ENCODE assay signal across 9 mouse cellular contexts in the genomic region with DNA sequence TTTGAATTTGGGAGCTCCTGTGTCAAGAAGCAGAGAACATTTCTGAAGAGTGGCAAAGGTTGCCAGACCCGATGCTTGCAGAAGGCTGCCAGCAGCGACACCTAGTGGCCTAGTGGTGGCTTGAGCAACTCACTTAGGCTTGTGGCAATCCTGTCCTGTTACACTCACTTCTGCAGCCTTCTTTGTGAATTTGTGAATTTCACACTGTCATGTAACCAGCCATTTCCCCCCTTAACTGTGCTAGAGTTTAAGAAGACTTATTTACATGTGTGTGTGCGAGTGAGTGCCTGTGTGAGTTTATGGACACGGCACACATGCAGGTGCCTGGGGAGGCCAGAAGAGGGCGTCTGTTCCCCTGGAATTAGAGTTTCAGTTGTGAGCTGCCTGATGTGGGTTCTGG. TPM values are rescaled to one million over a fixed set of nuclear protein-coding genes. Genes with fewer than 3 reads are reported as not detected.
DNase-seq lines count a peak whose midpoint lies in the region; ATAC-seq and TF ChIP-seq lines count a peak whose summit lies in the region.
"Had no signal": no experiment of that assay in that cellular context is flagged by ENCODE, and none has a peak within 500 bp of the region (broad histone marks: within the 10 kb centered on the region; RNA-seq: fewer than 3 reads in every experiment).

No protein-coding gene starts in this region.

- H3K9me3 ChIP-seq in forebrain, postnatal 0 days (ENCODE audit: low read length): no peaks in the 10 kb centered on the region
- no peaks in the 10 kb centered on the region for H3K9me3 ChIP-seq in forebrain, embryonic 16.5 days (ENCODE audit: control insufficient read depth, low read length)
- no peaks in the 10 kb centered on the region for H3K9me3 ChIP-seq in heart, postnatal 0 days (replicated peaks; ENCODE audit: control insufficient read depth, low read length)
- no peaks in the 10 kb centered on the region for H3K9me3 ChIP-seq in midbrain, postnatal 0 days (ENCODE audit: low read length)
- H3K9me3 ChIP-seq: midbrain, embryonic 12.5 days had no signal

- no peak for TF ChIP-seq POLR2A in cortical plate, adult 2 months (IDR thresholded peaks at IDR 0.05; ENCODE audit: extremely low read depth, insufficient read depth, low read length)

- no peak overlapping the region for H3K4me2 ChIP-seq in forebrain, postnatal 0 days (ENCODE audit: low read depth)
- no peak overlapping the region for H3K4me2 ChIP-seq in forebrain, embryonic 16.5 days (ENCODE audit: low read length)
- no peak overlapping the region for H3K4me2 ChIP-seq in heart, postnatal 0 days (ENCODE audit: low read depth, low read length)
- no peak overlapping the region for H3K4me2 ChIP-seq in midbrain, postnatal 0 days (ENCODE audit: low read depth, low read length, poor library complexity, severe bottlenecking)
- H3K4me2 ChIP-seq: midbrain, embryonic 12.5 days had no signal

- H3K27ac ChIP-seq in forebrain, postnatal 0 days (ENCODE audit: low read depth, low read length): no peak overlapping the region
- H3K27ac ChIP-seq in forebrain, embryonic 16.5 days (ENCODE audit: low read length): no peak overlapping the region
- H3K27ac ChIP-seq in cortical plate, adult 2 months (ENCODE audit: insufficient read depth, low read length): no peak overlapping the region
- H3K27ac ChIP-seq in heart, postnatal 0 days (ENCODE audit: low read depth): no peak overlapping the region
- H3K27ac ChIP-seq in midbrain, postnatal 0 days (ENCODE audit: low read depth, low read length): no peak overlapping the region
- H3K27ac ChIP-seq: midbrain, embryonic 12.5 days had no signal

- no peaks in the 10 kb centered on the region for H3K36me3 ChIP-seq in forebrain, postnatal 0 days (ENCODE audit: insufficient read depth)
- H3K36me3 ChIP-seq in forebrain, embryonic 16.5 days (ENCODE audit: control insufficient read depth, insufficient read depth): no peaks in the 10 kb centered on the region
- no peaks in the 10 kb centered on the region for H3K36me3 ChIP-seq in heart, postnatal 0 days (replicated peaks; ENCODE audit: control insufficient read depth, insufficient read depth, low read length)
- H3K36me3 ChIP-seq in midbrain, postnatal 0 days (ENCODE audit: insufficient read depth, low read length): no peaks in the 10 kb centered on the region
- H3K36me3 ChIP-seq in splenic B cell, adult 2 months (ENCODE audit: control insufficient read depth, insufficient read depth, low read length, poor library complexity, severe bottlenecking): no peaks in the 10 kb centered on the region
- H3K36me3 ChIP-seq: midbrain, embryonic 12.5 days had no signal

- TF ChIP-seq CTCF in forebrain, postnatal 0 days (IDR thresholded peaks at IDR 0.05; ENCODE audit: low read depth): peak; percentile 93
- TF ChIP-seq CTCF in cortical plate, adult 2 months (IDR thresholded peaks at IDR 0.05; ENCODE audit: extremely low read depth, insufficient read depth, low read length): peak; percentile 94
- TF ChIP-seq CTCF in heart, postnatal 0 days (IDR thresholded peaks at IDR 0.05; ENCODE audit: low read depth): peak; percentile 82
- TF ChIP-seq CTCF in midbrain, postnatal 0 days (IDR thresholded peaks at IDR 0.05): peak; percentile 96

- WGBS in forebrain, postnatal 0 days: 41% methylated on average over 5 of the region's 5 CpGs
- 38% methylated on average over 5 of the region's 5 CpGs for WGBS in forebrain, embryonic 16.5 days
- 34% methylated on average over 5 of the region's 5 CpGs for WGBS in heart, postnatal 0 days
- 40% methylated on average over 5 of the region's 5 CpGs for WGBS in midbrain, postnatal 0 days

- no peaks in the 10 kb centered on the region for H3K27me3 ChIP-seq in forebrain, postnatal 0 days (ENCODE audit: insufficient read depth, low read length)
- H3K27me3 ChIP-seq in forebrain, embryonic 16.5 days (replicated peaks; ENCODE audit: control insufficient read depth, insufficient read depth, low read length): no peaks in the 10 kb centered on the region
- peaks cover 8% of the 10 kb centered on the region; the same call in 1 of the 2 replicates for H3K27me3 ChIP-seq in heart, postnatal 0 days (ENCODE audit: control insufficient read depth, insufficient read depth, low read length)
- no peaks in the 10 kb centered on the region for H3K27me3 ChIP-seq in midbrain, postnatal 0 days (ENCODE audit: insufficient read depth, low read length)
- H3K27me3 ChIP-seq in splenic B cell, adult 2 months (ENCODE audit: control insufficient read depth, insufficient read depth, low read length, poor library complexity, severe bottlenecking): no peaks in the 10 kb centered on the region

- no peak overlapping the region for H3K4me3 ChIP-seq in forebrain, postnatal 0 days (ENCODE audit: low read depth, low read length)
- no peak overlapping the region for H3K4me3 ChIP-seq in forebrain, embryonic 16.5 days (replicated peaks; ENCODE audit: low read length)
- no peak overlapping the region for H3K4me3 ChIP-seq in cortical plate, adult 2 months (ENCODE audit: insufficient read depth, low read length)
- H3K4me3 ChIP-seq in heart, postnatal 0 days (ENCODE audit: low read depth, low read length): no peak overlapping the region
- no peak overlapping the region for H3K4me3 ChIP-seq in midbrain, postnatal 0 days (ENCODE audit: low read depth, low read length)
- H3K4me3 ChIP-seq: midbrain, embryonic 12.5 days had no signal

- H3K9ac ChIP-seq in forebrain, postnatal 0 days: no peak overlapping the region
- H3K9ac ChIP-seq in forebrain, embryonic 16.5 days (replicated peaks; ENCODE audit: low read depth, low read length): no peak overlapping the region
- H3K9ac ChIP-seq in heart, postnatal 0 days (replicated peaks; ENCODE audit: low read depth, low read length): no peak overlapping the region
- H3K9ac ChIP-seq in midbrain, postnatal 0 days (replicated peaks; ENCODE audit: low read length, poor library complexity, severe bottlenecking): no peak overlapping the region
- H3K9ac ChIP-seq: midbrain, embryonic 12.5 days had no signal

- no peaks in the 10 kb centered on the region for H3K4me1 ChIP-seq in forebrain, postnatal 0 days (ENCODE audit: insufficient read depth)
- no peaks in the 10 kb centered on the region for H3K4me1 ChIP-seq in forebrain, embryonic 16.5 days (replicated peaks; ENCODE audit: control insufficient read depth, insufficient read depth, low read length)
- H3K4me1 ChIP-seq in cortical plate, adult 2 months (ENCODE audit: control insufficient read depth, insufficient read depth, low read length): no peaks in the 10 kb centered on the region
- no peaks in the 10 kb centered on the region for H3K4me1 ChIP-seq in heart, postnatal 0 days (ENCODE audit: control insufficient read depth, insufficient read depth)
- H3K4me1 ChIP-seq in midbrain, postnatal 0 days (ENCODE audit: insufficient read depth, low read length): no peaks in the 10 kb centered on the region
- H3K4me1 ChIP-seq: midbrain, embryonic 12.5 days had no signal

- no peak for TF ChIP-seq EP300 in heart, postnatal 0 days (IDR thresholded peaks at IDR 0.05; ENCODE audit: low read depth)

- ATAC-seq in forebrain, postnatal 0 days: peak; percentile 68
- ATAC-seq in forebrain, embryonic 16.5 days: no peak
- peak; percentile 49; the same call in 1 of the 2 replicates for ATAC-seq in heart, postnatal 0 days (ENCODE audit: insufficient read depth, low read depth)
- ATAC-seq in midbrain, postnatal 0 days (ENCODE audit: low FRiP score): no peak

- peak; percentile 88 for DNase-seq in forebrain, postnatal 0 days
- DNase-seq in adrenal gland, adult 2 months: peak; percentile 84
- DNase-seq in heart, postnatal 0 days (ENCODE audit: low spot score): peak; percentile 75
- DNase-seq in layer of hippocampus, postnatal 25 days (ENCODE audit: extremely low spot score in 1 of 2, low spot score in 1 of 2): peak; percentile 54 to 87
- DNase-seq in midbrain, postnatal 0 days (ENCODE audit: low spot score): peak; percentile 89
- peak; percentile 85 for DNase-seq in splenic B cell, adult 2 months (ENCODE audit: low read depth, low spot score)

RNA-seq across cellular contexts. Expression of gene Slc16a11, which starts 10.9 kb away (rescaled TPM):
- 11.8 and 19.7 TPM in 2 replicates for total RNA-seq in forebrain, postnatal 0 days (2014; rRNA removed)
- polyA plus RNA-seq in forebrain, postnatal 0 days (2015; fragmentation: Nextera tagmentation; extraction: Ambion mirVana): 9.6 and 13.1 TPM in 2 replicates
- polyA plus RNA-seq in forebrain, embryonic 16.5 days (2015; fragmentation: Nextera tagmentation; extraction: Ambion mirVana): 3.1 and 4.8 TPM in 2 replicates
- under 1 TPM in 1 of 2 experiments, not detected in 1; 0.73 TPM for total RNA-seq in adrenal gland, adult 2 months (2021)
- 0.68 and 2.4 TPM in 2 replicates for polyA plus RNA-seq in adrenal gland, adult 2 months (2012; rRNA removed)
- 57.4 and 62.1 TPM in 2 replicates for polyA plus RNA-seq in cortical plate, adult 2 months (2012; rRNA removed)
- 3.1 TPM in 1 of 2 replicates, not detected in the other for total RNA-seq in heart, postnatal 0 days (2014; rRNA removed; ENCODE audit: low replicate concordance)
- polyA plus RNA-seq in heart, postnatal 0 days (2015; fragmentation: Nextera tagmentation; extraction: Ambion mirVana): 0.25 and 0.58 TPM in 2 replicates
- 10 to 100 TPM; 28.1 to 39.2 TPM for total RNA-seq in layer of hippocampus, postnatal 25 days (2021)
- total RNA-seq in midbrain, postnatal 0 days (2014; rRNA removed): 22.2 and 28.2 TPM in 2 replicates
- polyA plus RNA-seq in midbrain, postnatal 0 days (2015; fragmentation: Nextera tagmentation; extraction: Ambion mirVana): 15.2 and 18.0 TPM in 2 replicates

RNA-seq across cellular contexts. Expression of gene Slc16a13, which starts 19.2 kb away (rescaled TPM):
- 9.8 and 10.9 TPM in 2 replicates for total RNA-seq in forebrain, postnatal 0 days (2014; rRNA removed)
- polyA plus RNA-seq in forebrain, postnatal 0 days (2015; fragmentation: Nextera tagmentation; extraction: Ambion mirVana): 8.2 and 9.6 TPM in 2 replicates
- polyA plus RNA-seq in forebrain, embryonic 16.5 days (2015; fragmentation: Nextera tagmentation; extraction: Ambion mirVana): 13.2 and 14.8 TPM in 2 replicates
- total RNA-seq in adrenal gland, adult 2 months (2021): 1 to 10 TPM; 2.7 to 3.7 TPM
- polyA plus RNA-seq in adrenal gland, adult 2 months (2012; rRNA removed): 5.0 and 5.6 TPM in 2 replicates
- polyA plus RNA-seq in cortical plate, adult 2 months (2012; rRNA removed): 6.2 and 6.3 TPM in 2 replicates
- 3.1 and 5.5 TPM in 2 replicates for total RNA-seq in heart, postnatal 0 days (2014; rRNA removed; ENCODE audit: low replicate concordance)
- polyA plus RNA-seq in heart, postnatal 0 days (2015; fragmentation: Nextera tagmentation; extraction: Ambion mirVana): 4.4 and 4.5 TPM in 2 replicates
- total RNA-seq in layer of hippocampus, postnatal 25 days (2021): 10 to 100 TPM in 1 of 2 experiments, 1 to 10 TPM in 1; 7.0 to 10.0 TPM
- total RNA-seq in midbrain, postnatal 0 days (2014; rRNA removed): 9.9 and 26.1 TPM in 2 replicates
- polyA plus RNA-seq in midbrain, postnatal 0 days (2015; fragmentation: Nextera tagmentation; extraction: Ambion mirVana): 9.9 and 10.1 TPM in 2 replicates

RNA-seq across cellular contexts. Expression of gene Bcl6b, which starts 27.9 kb away (rescaled TPM):
- total RNA-seq in forebrain, postnatal 0 days (2014; rRNA removed): 4.2 TPM in 2 replicates
- polyA plus RNA-seq in forebrain, postnatal 0 days (2015; fragmentation: Nextera tagmentation; extraction: Ambion mirVana): 3.8 and 5.3 TPM in 2 replicates
- polyA plus RNA-seq in forebrain, embryonic 16.5 days (2015; fragmentation: Nextera tagmentation; extraction: Ambion mirVana): 6.9 and 8.1 TPM in 2 replicates
- total RNA-seq in adrenal gland, adult 2 months (2021): 10 to 100 TPM in 1 of 2 experiments, 1 to 10 TPM in 1; 8.6 to 11.3 TPM
- polyA plus RNA-seq in adrenal gland, adult 2 months (2012; rRNA removed): 25.3 and 27.8 TPM in 2 replicates
- 1.2 and 1.4 TPM in 2 replicates for polyA plus RNA-seq in cortical plate, adult 2 months (2012; rRNA removed)
- total RNA-seq in heart, postnatal 0 days (2014; rRNA removed; ENCODE audit: low replicate concordance): 12.8 and 44.1 TPM in 2 replicates
- polyA plus RNA-seq in heart, postnatal 0 days (2015; fragmentation: Nextera tagmentation; extraction: Ambion mirVana): 16.8 and 18.9 TPM in 2 replicates
- total RNA-seq in layer of hippocampus, postnatal 25 days (2021): 1 to 10 TPM; 1.2 to 2.1 TPM
- 3.8 and 6.8 TPM in 2 replicates for total RNA-seq in midbrain, postnatal 0 days (2014; rRNA removed)
- 2.4 and 2.7 TPM in 2 replicates for polyA plus RNA-seq in midbrain, postnatal 0 days (2015; fragmentation: Nextera tagmentation; extraction: Ambion mirVana)

RNA-seq across cellular contexts. Expression of gene 0610010K14Rik, which starts 36.0 kb away (rescaled TPM):
- 48.7 and 54.1 TPM in 2 replicates for total RNA-seq in forebrain, postnatal 0 days (2014; rRNA removed)
- polyA plus RNA-seq in forebrain, postnatal 0 days (2015; fragmentation: Nextera tagmentation; extraction: Ambion mirVana): 161 and 207 TPM in 2 replicates
- polyA plus RNA-seq in forebrain, embryonic 16.5 days (2015; fragmentation: Nextera tagmentation; extraction: Ambion mirVana): 174 and 180 TPM in 2 replicates
- total RNA-seq in adrenal gland, adult 2 months (2021): 10 to 100 TPM; 44.7 to 52.1 TPM
- polyA plus RNA-seq in adrenal gland, adult 2 months (2012; rRNA removed): 54.7 and 56.2 TPM in 2 replicates
- polyA plus RNA-seq in cortical plate, adult 2 months (2012; rRNA removed): 65.5 and 68.4 TPM in 2 replicates
- total RNA-seq in heart, postnatal 0 days (2014; rRNA removed; ENCODE audit: low replicate concordance): 47.7 and 60.5 TPM in 2 replicates
- polyA plus RNA-seq in heart, postnatal 0 days (2015; fragmentation: Nextera tagmentation; extraction: Ambion mirVana): 96.5 and 102 TPM in 2 replicates
- total RNA-seq in layer of hippocampus, postnatal 25 days (2021): 10 to 100 TPM; 50.6 to 55.6 TPM
- 43.0 and 76.9 TPM in 2 replicates for total RNA-seq in midbrain, postnatal 0 days (2014; rRNA removed)
- polyA plus RNA-seq in midbrain, postnatal 0 days (2015; fragmentation: Nextera tagmentation; extraction: Ambion mirVana): 138 and 154 TPM in 2 replicates

RNA-seq across cellular contexts. Expression of gene Gm21988, which starts 37.9 kb away (rescaled TPM):
- total RNA-seq in forebrain, postnatal 0 days (2014; rRNA removed): 4.9 and 7.4 TPM in 2 replicates
- 16.6 and 19.4 TPM in 2 replicates for polyA plus RNA-seq in forebrain, postnatal 0 days (2015; fragmentation: Nextera tagmentation; extraction: Ambion mirVana)
- 13.2 and 14.6 TPM in 2 replicates for polyA plus RNA-seq in forebrain, embryonic 16.5 days (2015; fragmentation: Nextera tagmentation; extraction: Ambion mirVana)
- total RNA-seq in adrenal gland, adult 2 months (2021): 1 to 10 TPM; 3.2 to 6.2 TPM
- polyA plus RNA-seq in adrenal gland, adult 2 months (2012; rRNA removed): 6.9 and 7.8 TPM in 2 replicates
- 10.0 and 10.4 TPM in 2 replicates for polyA plus RNA-seq in cortical plate, adult 2 months (2012; rRNA removed)
- total RNA-seq in heart, postnatal 0 days (2014; rRNA removed; ENCODE audit: low replicate concordance): 6.8 and 15.2 TPM in 2 replicates
- 7.5 and 8.6 TPM in 2 replicates for polyA plus RNA-seq in heart, postnatal 0 days (2015; fragmentation: Nextera tagmentation; extraction: Ambion mirVana)
- total RNA-seq in layer of hippocampus, postnatal 25 days (2021): 1 to 10 TPM; 3.2 to 4.5 TPM
- 3.4 and 5.5 TPM in 2 replicates for total RNA-seq in midbrain, postnatal 0 days (2014; rRNA removed)
- 18.6 and 20.1 TPM in 2 replicates for polyA plus RNA-seq in midbrain, postnatal 0 days (2015; fragmentation: Nextera tagmentation; extraction: Ambion mirVana)

Comparison
In these comparisons a context has a peak if more than half of its experiments do, and no peak if none do; other contexts are left out.
1. ATAC-seq: peak in forebrain, postnatal 0 days (single experiment) and heart, postnatal 0 days (single experiment); none in forebrain, embryonic 16.5 days (single experiment) and midbrain, postnatal 0 days (single experiment).
2. Peak in every context shown above with its lines, with median percentiles within 50 percentile points of each other: DNase-seq and CTCF ChIP-seq.